ENCODE assay signal across 14 mouse cellular contexts in genomic region chr7:100622277-100622676, GRCm38 (mm10). TPM values are rescaled to one million over a fixed set of nuclear protein-coding genes. Genes with fewer than 3 reads are reported as not detected.
DNase-seq lines count a peak whose midpoint lies in the region; ATAC-seq and TF ChIP-seq lines count a peak whose summit lies in the region.
"Had no signal": no experiment of that assay in that cellular context is flagged by ENCODE, and none has a peak within 500 bp of the region (broad histone marks: within the 10 kb centered on the region; RNA-seq: fewer than 3 reads in every experiment).

No protein-coding gene starts in this region.

- H3K27me3 ChIP-seq in intestine, postnatal 0 days (replicated peaks; ENCODE audit: control insufficient read depth, insufficient read depth, low read length): no peaks in the 10 kb centered on the region
- H3K27me3 ChIP-seq in intestine, embryonic 15.5 days (replicated peaks): no peaks in the 10 kb centered on the region
- H3K27me3 ChIP-seq in hindbrain, embryonic 16.5 days (replicated peaks; ENCODE audit: control insufficient read depth, insufficient read depth, low read length): no peaks in the 10 kb centered on the region
- H3K27me3 ChIP-seq: embryonic facial prominence, embryonic 13.5 days had no signal

- DNase-seq in 416B (ENCODE audit: low read depth) (peak; percentile 45), NIH3T3 (ENCODE audit: low read depth) (peak; percentile 23)
- DNase-seq in urinary bladder, adult 2 months (ENCODE audit: low spot score): no peak
- DNase-seq: cerebellum, adult 11 months; gastrocnemius, postnatal 10 days; heart, postnatal 36 days; kidney, postnatal 4 days; midbrain, embryonic 14.5 days had no signal

- H3K36me3 ChIP-seq in intestine, postnatal 0 days (ENCODE audit: control insufficient read depth, insufficient read depth): no peaks in the 10 kb centered on the region; the same call in 1 of the 2 replicates
- H3K36me3 ChIP-seq in intestine, embryonic 15.5 days: peaks cover 4% of the 10 kb centered on the region; the same call in 1 of the 2 replicates
- no peaks in the 10 kb centered on the region for H3K36me3 ChIP-seq in hindbrain, embryonic 16.5 days (ENCODE audit: control insufficient read depth, insufficient read depth, low read length)
- H3K36me3 ChIP-seq: embryonic facial prominence, embryonic 13.5 days had no signal

- no peak overlapping the region for H3K4me2 ChIP-seq in intestine, postnatal 0 days (replicated peaks; ENCODE audit: low read depth)
- H3K4me2 ChIP-seq in intestine, embryonic 15.5 days (replicated peaks): no peak overlapping the region
- no peak overlapping the region for H3K4me2 ChIP-seq in hindbrain, embryonic 16.5 days (ENCODE audit: low read length)
- H3K4me2 ChIP-seq: embryonic facial prominence, embryonic 13.5 days had no signal

- no peak for ATAC-seq in intestine, postnatal 0 days
- ATAC-seq in intestine, embryonic 15.5 days: no peak
- peak; percentile 38 for ATAC-seq in inflammation-experienced regulatory T-cells, adult 6 months
- ATAC-seq in frontal cortex, adult (ENCODE audit: low TSS enrichment): no peak
- no peak for ATAC-seq in hindbrain, embryonic 16.5 days

- TF ChIP-seq CTCF in intestine, postnatal 0 days (IDR thresholded peaks at IDR 0.05; ENCODE audit: low read depth): peak; percentile 54

- H3K9me3 ChIP-seq in intestine, postnatal 0 days (ENCODE audit: control insufficient read depth): no peaks in the 10 kb centered on the region
- H3K9me3 ChIP-seq in intestine, embryonic 15.5 days: no peaks in the 10 kb centered on the region
- no peaks in the 10 kb centered on the region for H3K9me3 ChIP-seq in hindbrain, embryonic 16.5 days (ENCODE audit: control insufficient read depth, low read length)
- H3K9me3 ChIP-seq: embryonic facial prominence, embryonic 13.5 days had no signal

- no peak overlapping the region for H3K4me3 ChIP-seq in intestine, postnatal 0 days (ENCODE audit: low read depth, low read length)
- H3K4me3 ChIP-seq in intestine, embryonic 15.5 days (replicated peaks): no peak overlapping the region
- H3K4me3 ChIP-seq in hindbrain, embryonic 16.5 days (ENCODE audit: low read length): no peak overlapping the region
- H3K4me3 ChIP-seq: embryonic facial prominence, embryonic 13.5 days had no signal

- H3K4me1 ChIP-seq in intestine, postnatal 0 days (replicated peaks; ENCODE audit: control insufficient read depth, insufficient read depth, low read length): no peaks in the 10 kb centered on the region
- 0 out of 2 replicates have a peak, but pooled peaks cover 3% of the 10 kb centered on the region for H3K4me1 ChIP-seq in intestine, embryonic 15.5 days (replicated peaks)
- H3K4me1 ChIP-seq in hindbrain, embryonic 16.5 days (ENCODE audit: control insufficient read depth, insufficient read depth, low read depth, low read length): no peaks in the 10 kb centered on the region; the same call in 1 of the 2 replicates
- H3K4me1 ChIP-seq: embryonic facial prominence, embryonic 13.5 days had no signal

- no peak overlapping the region for H3K27ac ChIP-seq in intestine, postnatal 0 days (ENCODE audit: low read depth, low read length)
- H3K27ac ChIP-seq in intestine, embryonic 15.5 days: no peak overlapping the region
- no peak overlapping the region for H3K27ac ChIP-seq in hindbrain, embryonic 16.5 days (ENCODE audit: low read depth, low read length)
- H3K27ac ChIP-seq: embryonic facial prominence, embryonic 13.5 days had no signal

- no peak overlapping the region for H3K9ac ChIP-seq in intestine, postnatal 0 days (ENCODE audit: low read depth, low read length)
- H3K9ac ChIP-seq in intestine, embryonic 15.5 days: no peak overlapping the region
- no peak overlapping the region for H3K9ac ChIP-seq in hindbrain, embryonic 16.5 days (ENCODE audit: low read depth, low read length)
- H3K9ac ChIP-seq: embryonic facial prominence, embryonic 13.5 days had no signal

- WGBS in intestine, postnatal 0 days: 73% methylated on average over 2 of the region's 2 CpGs
- 80% methylated on average over 2 of the region's 2 CpGs for WGBS in intestine, embryonic 15.5 days
- 74% methylated on average over 2 of the region's 2 CpGs for WGBS in hindbrain, embryonic 16.5 days

RNA-seq across cellular contexts. Expression of gene Mrpl48, which starts 14.2 kb away (rescaled TPM):
- polyA plus RNA-seq in intestine, postnatal 0 days (2015; fragmentation: Nextera tagmentation; extraction: Ambion mirVana): 89.4 and 94.8 TPM in 2 replicates
- polyA plus RNA-seq in intestine, embryonic 15.5 days (2015; fragmentation: Nextera tagmentation; extraction: Ambion mirVana): 87.7 and 87.9 TPM in 2 replicates
- 10 to 100 TPM; 62.3 to 77.2 (median 72.0) TPM for polyA plus RNA-seq in inflammation-experienced regulatory T-cells, adult 6 months (2017; shearing (Covaris generic))
- 54.3 TPM in 2 replicates for polyA plus RNA-seq in urinary bladder, adult 2 months (2012; rRNA removed)
- 85.2 and 90.5 TPM in 2 replicates for polyA plus RNA-seq in hindbrain, embryonic 16.5 days (2015; fragmentation: Nextera tagmentation; extraction: Ambion mirVana)

RNA-seq across cellular contexts. Expression of gene Rab6a, which starts 15.1 kb away (rescaled TPM):
- 122 and 123 TPM in 2 replicates for polyA plus RNA-seq in intestine, postnatal 0 days (2015; fragmentation: Nextera tagmentation; extraction: Ambion mirVana)
- 105 and 116 TPM in 2 replicates for polyA plus RNA-seq in intestine, embryonic 15.5 days (2015; fragmentation: Nextera tagmentation; extraction: Ambion mirVana)
- polyA plus RNA-seq in inflammation-experienced regulatory T-cells, adult 6 months (2017; shearing (Covaris generic)): 10 to 100 TPM; 12.0 to 13.4 (median 12.4) TPM
- polyA plus RNA-seq in urinary bladder, adult 2 months (2012; rRNA removed): 72.7 and 84.8 TPM in 2 replicates
- 276 and 294 TPM in 2 replicates for polyA plus RNA-seq in hindbrain, embryonic 16.5 days (2015; fragmentation: Nextera tagmentation; extraction: Ambion mirVana)

RNA-seq across cellular contexts. Expression of gene Plekhb1, which starts 39.9 kb away (rescaled TPM):
- polyA plus RNA-seq in intestine, postnatal 0 days (2015; fragmentation: Nextera tagmentation; extraction: Ambion mirVana): 12.9 and 14.6 TPM in 2 replicates
- polyA plus RNA-seq in intestine, embryonic 15.5 days (2015; fragmentation: Nextera tagmentation; extraction: Ambion mirVana): 14.6 and 15.3 TPM in 2 replicates
- under 1 TPM in 2 of 3 experiments, not detected in 1; 0.13 to 0.20 TPM for polyA plus RNA-seq in inflammation-experienced regulatory T-cells, adult 6 months (2017; shearing (Covaris generic))
- 28.5 and 28.8 TPM in 2 replicates for polyA plus RNA-seq in urinary bladder, adult 2 months (2012; rRNA removed)
- 24.8 and 28.9 TPM in 2 replicates for polyA plus RNA-seq in hindbrain, embryonic 16.5 days (2015; fragmentation: Nextera tagmentation; extraction: Ambion mirVana)

Comparison
In these comparisons a context has a peak if more than half of its experiments do, and no peak if none do; other contexts are left out.
1. RNA of gene Plekhb1, which starts 39.9 kb away (polyA plus RNA-seq): 24.8 to 28.9 TPM in hindbrain, embryonic 16.5 days, 28.5 to 28.8 TPM in urinary bladder, adult 2 months, 14.6 to 15.3 TPM in intestine, embryonic 15.5 days and 12.9 to 14.6 TPM in intestine, postnatal 0 days; 0.13 to 0.20 TPM in inflammation-experienced regulatory T-cells, adult 6 months; every median in the first group is over 10 times any median in the second.